Mouse (Mus musculus) kidney, postnatal 25 days (tissue): Measurements from ENCODE around the gene AC129217.1.
A peak's percentile ranks its signal among the peaks of the same experiment; 100 is the strongest.

Source experiments
- DNase-seq, 2 experiments: peaks; one replicate each; pipeline ENCODE4 v3.0.0; 2021; ENCODE audit warnings: mixed read lengths in 2 of 2

Gene AC129217.1

DNA sequence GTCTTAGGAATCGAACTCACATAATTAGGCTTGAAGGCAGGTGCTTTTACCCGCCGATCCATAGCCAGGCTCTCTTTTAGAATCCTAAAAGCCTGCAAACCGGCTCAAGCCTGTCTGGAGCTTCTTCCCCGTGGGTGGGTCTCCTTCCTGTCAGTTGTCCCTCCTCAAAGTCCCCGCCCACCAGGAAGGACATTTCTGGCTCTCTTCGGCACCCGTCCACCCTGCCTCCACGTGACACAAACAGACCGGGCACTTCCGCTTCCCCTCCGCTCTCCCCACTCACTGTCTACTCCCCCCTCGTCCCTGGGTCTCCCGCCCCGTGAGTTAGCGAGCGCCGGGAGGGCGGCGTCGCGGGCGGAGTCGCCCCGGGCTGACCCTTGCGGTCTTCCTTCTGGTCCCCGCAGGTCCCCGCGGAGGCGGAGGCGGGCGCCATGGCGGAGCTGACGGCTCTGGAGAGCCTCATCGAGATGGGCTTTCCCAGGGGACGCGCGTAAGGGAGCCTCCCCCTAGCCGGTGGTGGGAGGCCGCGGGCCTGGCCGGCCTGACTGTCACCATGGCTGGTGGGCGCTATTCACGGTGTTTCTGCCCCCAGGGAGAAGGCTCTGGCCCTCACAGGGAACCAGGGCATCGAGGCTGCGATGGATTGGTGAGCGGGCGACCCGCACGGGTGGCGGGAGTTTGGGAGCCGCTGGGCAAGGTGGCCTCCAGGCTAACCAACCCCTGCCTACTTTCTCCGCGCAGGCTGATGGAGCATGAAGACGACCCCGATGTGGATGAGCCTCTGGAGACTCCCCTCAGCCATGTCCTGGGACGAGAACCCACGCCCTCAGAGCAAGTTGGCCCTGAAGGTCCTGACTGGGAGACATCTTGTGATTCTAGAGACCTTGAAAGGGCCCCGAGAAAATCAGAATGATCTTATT, 42.0 kb downstream of the AC129217.1 start, which contains the start of gene Ubxn1:
TSS of gene Ubxn1 (plus strand) at position 230 of the 920 bp plus-strand sequence.
- DNase-seq = peak; percentile 97 to 99

DNA sequence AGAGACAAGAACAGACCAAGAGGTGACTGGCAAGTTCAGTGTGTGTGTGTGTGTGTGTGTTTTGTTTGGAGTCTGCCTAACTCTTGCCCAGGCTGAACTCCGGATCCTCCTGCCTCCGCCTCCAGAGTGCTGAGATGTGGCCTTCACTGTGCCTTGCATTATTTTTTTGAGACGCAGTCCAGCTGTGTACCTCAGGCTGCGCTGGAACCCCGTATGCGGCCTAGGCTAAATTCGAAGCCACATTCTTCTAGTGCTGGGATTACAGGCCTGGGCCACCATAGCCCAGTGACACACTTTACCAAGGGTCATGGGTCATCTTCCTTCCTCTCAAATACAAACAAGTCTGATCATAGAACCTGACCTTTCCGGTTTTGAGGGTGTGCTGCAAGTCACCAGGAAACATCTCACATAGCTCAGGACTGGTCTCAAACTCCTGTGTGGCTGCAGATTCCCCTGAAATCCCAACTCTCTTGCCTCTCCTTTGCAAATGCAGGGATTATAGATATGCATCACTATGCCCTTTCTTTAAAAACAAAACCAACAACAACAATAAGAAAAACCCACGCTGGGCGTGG, 42.8 kb downstream of the AC129217.1 start:
- DNase-seq = no peak

DNA sequence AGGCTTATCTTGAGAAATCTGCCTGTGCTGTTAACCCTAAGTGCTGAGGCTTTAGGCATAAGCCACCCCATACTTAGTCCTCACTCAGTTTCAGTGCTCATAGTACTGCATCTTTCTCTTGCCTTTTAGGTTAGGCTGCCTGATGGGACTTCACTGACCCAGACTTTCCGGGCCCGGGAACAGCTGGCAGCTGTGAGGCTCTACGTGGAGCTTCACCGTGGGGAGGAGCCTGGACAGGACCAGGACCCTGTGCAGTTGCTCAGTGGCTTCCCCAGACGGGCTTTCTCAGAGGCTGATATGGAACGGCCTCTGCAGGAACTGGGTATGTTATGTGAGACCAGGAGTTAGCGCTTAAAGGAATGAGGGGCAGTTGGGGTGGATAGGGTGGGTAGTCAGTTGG, 45.5 kb downstream of the AC129217.1 start:
- no peak for DNase-seq

DNA sequence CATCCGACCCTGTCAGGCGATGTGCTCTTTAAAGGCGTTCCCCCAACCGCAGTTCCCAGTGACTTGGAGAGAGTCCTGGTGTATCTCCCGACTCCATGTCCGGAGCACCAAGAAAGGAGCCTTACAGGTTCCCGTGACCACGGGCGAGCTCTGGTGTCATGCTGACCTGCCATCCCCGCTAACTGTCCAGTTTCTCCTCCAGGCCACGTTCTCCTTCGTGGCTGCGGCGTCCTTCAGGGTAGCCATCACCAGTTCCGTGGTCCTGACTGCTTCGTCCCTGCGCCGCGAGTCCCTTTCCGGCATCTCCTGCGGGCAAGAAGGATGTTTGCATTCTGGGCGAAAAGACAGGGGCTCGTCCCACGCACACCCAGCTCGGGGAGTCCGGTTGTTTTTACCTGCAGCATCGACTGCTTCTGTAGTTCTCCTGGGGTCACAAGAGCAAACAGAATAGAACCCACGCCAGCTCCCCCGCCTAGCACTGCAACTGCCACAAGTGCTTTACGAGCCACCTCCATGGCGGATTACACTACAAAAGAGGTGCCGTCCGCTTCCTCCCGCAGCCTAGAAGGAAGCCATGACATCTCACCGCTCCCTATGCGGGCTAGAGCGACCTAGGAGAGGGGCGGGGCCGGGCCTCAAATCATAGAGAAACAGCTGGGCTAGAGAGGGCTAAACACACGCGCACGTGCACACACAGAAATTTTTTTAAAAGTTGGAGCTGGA, 50.9 kb downstream of the AC129217.1 start, which contains the start of gene Uqcc3:
TSS of gene Uqcc3 (minus strand) at position 613 of the 723 bp plus-strand sequence.
- peak; percentile 93 to 95 for DNase-seq

DNA sequence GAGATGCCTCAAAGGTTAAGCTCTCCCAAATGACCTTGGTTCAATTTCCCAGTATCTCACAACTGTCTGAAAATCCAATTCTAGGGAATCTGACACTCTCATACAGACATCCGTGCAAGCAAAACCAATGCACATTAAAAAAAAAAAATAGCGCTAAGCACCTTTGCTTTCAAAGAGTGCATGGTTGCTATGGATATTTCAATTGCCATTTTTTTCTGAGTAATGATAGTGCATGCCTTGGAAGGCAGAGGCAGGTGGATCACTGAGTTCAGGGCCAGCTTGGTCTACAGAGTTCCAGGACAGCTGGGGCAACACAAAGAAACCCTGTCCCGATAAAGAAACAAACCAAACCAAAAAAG, 51.4 kb downstream of the AC129217.1 start:
- no peak for DNase-seq

DNA sequence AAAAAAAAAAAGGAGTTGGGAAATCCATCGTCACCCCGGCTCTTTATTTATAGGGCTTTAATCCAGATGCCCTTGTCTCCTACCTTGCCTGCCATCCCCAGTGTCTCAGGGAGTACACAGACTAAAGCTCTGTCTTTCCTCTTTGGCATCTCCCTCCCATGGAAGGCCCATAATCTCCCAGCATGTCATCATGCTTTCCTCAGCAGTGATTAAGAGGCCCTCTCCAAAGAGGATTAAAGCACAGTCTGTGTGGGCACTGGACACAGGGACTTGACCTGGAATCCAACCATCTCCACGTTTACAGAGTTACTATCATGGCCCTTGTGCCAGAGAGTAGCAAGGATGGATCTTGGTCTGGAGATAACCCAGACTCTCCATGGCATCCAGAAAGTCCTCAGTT, 54.0 kb downstream of the AC129217.1 start, which contains the start of the genes Lbhd1 and Gm49403:
TSS of gene Lbhd1 (plus strand) at position 117 of the 400 bp plus-strand sequence.
TSS of gene Gm49403 (plus strand) at position 315 of the 400 bp plus-strand sequence.
- no peak for DNase-seq

DNA sequence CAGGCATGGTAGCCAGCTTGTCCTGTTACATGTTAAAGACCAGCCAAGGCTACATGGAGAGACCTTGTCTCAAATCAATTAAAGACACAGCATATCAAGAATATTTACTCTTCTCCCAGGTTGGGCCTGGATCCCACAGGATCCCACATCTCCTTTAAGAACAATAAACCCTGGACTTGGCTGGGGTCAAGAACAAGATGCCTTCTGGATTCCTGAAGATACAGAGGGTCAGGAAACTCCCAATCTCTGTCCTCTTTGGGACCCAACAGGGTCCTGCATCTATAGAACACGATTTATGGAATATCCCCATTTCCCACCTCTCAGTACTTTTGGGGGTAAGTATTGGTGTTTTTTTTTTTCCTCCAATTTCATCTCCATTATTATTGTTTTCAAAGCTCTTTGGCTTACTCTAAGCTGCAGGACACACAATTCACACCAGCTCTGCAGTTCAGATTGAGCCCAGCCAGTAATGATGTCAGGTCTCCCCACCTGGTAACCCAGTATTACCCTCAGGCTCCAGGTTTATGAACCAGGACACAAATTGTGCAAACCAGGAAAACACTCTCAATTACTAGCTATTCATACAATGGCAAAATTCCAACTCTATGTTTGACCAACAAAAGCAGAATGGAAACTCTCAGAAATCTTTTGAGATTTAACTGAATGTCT, 57.5 kb downstream of the AC129217.1 start:
- no peak for DNase-seq

DNA sequence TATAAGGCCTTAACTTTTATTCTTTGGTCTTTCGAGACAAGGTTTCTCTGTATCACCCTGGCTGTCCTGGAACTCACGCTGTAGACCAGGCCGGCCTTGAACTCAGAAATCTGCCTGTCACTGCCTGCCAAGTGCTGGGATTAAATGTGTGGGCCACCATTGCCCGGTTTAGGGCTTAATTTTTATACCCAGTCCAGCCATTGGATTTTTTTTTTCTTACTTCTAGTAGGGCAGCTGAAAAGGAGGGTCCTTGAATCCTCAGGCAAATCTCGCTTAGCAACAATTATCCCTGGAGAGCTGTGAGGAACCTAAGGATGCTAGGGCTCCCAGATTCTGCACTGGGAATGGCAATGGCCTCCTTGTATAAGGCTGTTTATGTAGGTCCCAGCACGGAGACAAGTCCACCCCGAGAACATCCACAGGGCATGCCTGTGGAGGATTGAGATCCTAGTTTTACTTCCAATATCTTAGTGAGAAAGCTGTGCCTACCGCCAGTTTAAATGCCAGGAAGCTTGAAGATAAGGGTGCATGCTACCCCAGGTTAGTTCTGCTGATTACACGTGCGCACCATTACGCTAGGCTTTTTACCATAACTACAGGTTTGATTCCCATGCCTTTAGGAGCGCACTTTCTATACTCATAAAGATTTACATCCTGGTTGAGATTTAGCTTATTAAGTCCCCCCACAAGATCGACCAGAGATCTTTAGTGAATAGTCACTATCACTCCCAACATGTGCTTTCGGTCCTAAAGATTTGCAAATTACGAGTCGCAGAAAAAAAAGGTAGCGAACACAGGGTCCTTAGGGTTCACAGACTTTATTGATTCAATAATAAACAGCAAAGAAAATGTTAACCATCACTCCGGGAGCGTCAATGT, 58.3 kb downstream of the AC129217.1 start:
- no peak for DNase-seq

DNA sequence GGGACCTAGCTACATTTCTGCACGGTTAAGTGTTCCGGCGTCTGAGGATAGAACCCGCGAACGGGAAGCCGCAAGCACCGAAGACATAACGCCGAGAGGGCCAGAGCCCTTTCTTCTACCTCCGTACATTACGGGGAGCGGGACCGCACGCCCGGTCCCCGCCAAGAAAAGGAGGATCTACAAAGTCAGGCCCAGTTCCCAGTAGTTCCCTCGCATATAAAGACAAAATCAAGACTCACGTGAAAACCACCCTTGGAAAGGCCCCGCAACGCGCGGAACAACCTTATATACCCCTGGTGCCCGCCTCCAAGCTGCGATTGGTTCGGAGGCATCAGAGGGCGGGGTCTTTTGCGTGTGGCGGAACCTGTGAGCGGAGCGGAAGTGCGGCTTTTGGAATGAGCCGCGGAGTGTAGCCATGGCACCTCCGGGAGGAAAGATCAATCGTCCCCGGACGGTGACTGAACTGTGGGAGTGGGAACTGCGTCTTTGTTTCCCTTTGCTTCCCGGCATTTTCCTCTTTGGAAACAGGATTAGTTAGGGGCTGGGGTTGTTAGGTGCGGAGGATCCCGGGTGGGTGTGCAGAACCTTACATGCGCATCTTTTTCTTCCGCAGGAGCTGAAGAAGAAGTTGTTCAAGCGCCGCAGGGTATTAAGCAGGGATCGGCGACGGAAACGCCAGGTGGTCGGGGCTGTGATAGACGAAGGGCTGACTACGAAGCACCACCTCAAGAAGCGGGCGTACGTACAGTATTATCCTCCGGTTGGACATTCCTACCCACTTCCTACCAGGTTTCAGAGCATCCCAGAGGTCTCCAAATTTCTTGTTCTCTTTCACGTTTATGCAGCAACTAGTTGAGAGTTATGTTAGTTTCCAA, 59.2 kb downstream of the AC129217.1 start, which contains the start of the genes 1810009A15Rik and Gm49416:
TSS of gene 1810009A15Rik (plus strand) at position 343 of the 875 bp plus-strand sequence.
TSS of gene Gm49416 (plus strand) at position 416 of the 875 bp plus-strand sequence.
- peak; percentile 97 to 98 for DNase-seq
